Mouse (Mus musculus) lung, adult 18-20 months (tissue): ENCODE measurements around the gene Rnf157.
"Not testable (repeated sequence)": the region's sequence is repeated elsewhere in the genome, so short reads cannot be mapped to it uniquely, and the experiment has no call there.

Experiments
- DNase-seq, 2 experiments: peaks; one replicate each; pipeline ENCODE4 v3.0.0; 2022; ENCODE audit warnings: mixed read lengths in 2 of 2

Gene Rnf157

DNA sequence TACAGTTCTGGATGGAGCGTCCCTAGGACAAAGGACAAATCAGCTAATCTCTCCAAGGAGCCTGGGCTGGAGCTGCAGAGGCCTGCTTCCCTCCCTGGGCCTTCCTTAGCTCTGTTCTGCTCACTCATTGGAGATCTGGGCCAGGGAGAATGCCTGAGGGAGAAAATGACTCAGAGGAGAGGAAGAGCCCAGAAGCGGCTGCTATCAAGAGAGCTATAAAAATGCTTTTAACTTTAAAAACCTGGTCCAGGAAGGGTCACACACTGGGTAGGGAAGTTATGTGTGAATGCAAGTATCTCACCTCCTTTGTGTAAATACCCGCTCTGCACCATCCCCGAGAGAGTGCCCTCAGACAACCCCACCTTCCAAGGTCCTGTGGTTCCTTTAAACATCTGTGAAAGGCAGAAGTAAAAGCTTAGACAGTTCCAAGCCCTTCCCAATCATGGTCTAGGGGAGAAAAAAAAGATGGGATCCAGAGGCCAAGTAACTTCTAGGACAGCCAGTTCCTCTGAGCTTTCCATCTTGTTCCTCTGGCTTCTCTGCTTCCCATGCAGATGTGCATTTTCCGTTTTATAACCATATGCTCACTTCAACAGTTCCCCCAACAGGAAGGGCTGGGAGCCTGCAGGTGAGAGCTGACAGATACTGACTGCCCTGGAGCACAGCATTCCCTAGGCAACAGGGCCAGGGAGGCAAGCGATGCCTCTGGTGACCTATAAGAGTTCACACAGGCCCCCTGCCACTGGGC, 3.5 kb upstream of the Rnf157 start:
- DNase-seq = no peak

DNA sequence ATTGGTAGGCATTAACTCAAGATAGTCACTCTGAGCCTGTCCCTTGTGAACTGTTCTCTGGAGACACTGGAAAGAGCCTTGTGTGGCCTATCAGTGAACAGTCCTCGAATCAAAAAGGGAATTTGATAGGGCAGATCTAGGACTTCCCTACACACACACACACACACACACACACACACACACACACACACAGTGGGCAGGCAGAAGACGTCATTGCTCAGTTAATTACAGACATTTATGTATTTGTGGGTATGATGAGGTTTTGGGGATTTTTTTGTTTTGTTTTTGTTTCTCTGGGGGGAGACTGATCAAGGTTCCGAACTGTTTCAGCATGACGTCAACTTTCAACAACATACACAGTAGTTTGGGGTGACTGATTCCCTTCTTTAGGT, 795 bp upstream of the Rnf157 start:
- DNase-seq = no peak

DNA sequence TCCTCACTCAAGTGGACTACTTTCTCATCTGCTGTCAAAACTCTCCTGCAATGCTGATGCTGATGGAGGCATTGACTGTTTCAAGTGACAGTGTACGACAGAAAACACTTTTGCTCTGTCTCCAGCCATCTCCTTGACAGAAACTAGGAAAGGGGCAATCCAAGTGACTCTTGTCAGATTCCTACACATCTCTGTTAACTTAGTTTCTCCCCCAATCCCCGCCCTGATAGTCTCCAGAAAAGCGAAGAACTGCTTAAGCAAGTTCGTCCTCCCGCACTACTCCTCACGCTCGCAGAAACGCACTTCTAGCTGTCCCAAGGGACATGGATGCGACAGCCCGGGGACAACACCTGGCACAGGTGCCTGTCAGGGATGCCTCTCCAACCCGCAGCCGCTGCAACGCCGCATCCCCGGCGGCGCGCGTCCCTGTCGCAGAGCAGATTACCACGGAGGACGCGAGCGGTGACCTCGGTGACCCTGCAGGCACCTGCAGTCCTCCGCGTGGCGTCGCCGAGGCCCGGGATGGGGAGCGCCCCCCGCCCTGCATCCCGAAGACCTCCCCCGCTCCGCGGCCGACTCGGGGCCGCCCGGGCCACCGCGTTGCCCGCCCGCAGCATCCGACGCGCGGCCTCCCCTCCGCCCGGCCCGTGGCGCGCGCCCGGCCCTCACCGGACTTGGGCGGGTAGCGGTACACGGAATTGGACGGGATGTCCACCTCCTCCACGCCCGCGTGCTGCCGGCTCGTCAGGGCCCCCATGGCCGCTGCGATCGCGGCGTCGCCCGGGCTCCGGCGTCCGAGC, 604 bp downstream of the Rnf157 start:
- DNase-seq = no peak

DNA sequence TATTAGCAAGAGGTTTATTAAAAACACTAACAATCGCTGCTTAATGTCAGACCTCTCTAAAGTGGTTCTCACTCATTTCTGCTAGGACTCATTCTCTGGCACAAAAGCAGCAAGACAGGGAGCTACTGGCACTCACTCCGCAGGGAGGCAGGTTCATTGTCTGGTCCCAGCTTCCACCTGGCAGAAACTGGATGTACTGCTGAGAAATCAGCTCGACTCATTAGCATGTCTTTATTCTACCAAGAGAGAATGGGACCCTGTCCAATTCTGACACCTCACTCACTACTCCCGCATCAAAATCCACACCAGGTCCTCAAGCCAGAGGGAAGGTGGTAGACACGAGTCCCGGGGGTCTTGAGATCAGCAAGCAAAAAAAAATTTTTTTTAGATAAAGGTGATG, 1.2 kb downstream of the Rnf157 start:
- DNase-seq = no peak

DNA sequence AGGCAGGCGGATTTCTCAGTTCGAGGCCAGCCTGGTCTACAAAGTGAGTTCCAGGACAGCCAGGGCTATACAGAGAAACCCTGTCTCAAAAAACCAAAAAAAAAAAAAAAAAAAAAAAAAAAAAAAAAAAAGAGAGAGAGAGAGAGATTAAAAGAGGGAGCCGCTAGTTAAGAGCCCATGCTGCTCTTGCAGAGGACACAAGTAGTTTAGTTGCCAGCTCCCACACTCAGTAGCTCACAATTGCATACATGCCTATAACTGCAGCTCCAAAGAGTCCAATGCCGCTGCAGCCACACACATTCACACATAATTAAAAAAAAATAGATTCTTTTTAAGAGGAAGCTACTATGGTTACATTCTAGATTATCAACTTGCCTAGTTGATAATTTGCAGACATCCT, 2.4 kb downstream of the Rnf157 start:
- not testable (repeated sequence) for DNase-seq

DNA sequence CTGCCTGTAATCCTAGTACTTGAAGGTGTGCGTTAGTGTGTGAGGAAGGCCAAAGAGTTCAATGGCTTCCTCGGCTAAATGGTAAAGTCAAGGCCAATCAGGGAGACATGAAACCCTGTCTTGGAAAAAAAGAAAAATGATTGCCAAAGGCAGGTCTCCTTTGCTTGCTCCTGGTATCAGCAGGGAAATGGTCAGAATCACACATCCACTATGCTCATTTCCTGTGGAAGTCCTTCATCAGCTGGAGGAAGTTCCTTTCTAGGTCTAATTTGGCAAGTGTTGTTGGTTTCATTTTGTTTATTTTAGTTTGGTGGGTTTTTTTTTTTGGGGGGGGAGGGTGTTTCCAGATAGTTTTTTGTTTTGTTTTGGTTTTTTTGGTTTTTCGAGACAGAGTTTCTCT, 3.8 kb downstream of the Rnf157 start:
- DNase-seq = no peak

DNA sequence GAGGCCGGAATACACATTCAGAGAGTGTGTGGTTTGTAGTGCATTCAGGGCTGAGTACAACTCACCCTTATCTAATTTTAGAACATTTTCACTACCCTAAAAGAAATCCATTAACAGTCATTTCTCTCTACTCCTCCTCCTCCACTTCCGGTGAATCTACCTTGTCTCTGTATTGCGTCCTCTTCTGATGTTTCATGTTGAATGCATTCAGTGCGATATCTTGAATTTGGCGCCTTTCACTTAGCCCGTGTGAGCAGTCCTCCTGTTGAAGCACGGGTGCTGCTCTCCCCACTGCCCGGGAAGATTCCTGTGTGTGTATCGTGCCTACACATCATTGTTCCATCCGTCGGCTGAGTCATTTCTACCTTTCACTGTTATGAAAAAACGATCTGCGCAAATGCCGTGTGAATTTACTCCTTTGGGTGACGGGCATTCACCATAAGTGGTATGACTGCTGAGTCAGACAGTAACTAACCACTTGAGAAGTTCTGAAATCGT, 6.6 kb downstream of the Rnf157 start:
- DNase-seq = no peak

DNA sequence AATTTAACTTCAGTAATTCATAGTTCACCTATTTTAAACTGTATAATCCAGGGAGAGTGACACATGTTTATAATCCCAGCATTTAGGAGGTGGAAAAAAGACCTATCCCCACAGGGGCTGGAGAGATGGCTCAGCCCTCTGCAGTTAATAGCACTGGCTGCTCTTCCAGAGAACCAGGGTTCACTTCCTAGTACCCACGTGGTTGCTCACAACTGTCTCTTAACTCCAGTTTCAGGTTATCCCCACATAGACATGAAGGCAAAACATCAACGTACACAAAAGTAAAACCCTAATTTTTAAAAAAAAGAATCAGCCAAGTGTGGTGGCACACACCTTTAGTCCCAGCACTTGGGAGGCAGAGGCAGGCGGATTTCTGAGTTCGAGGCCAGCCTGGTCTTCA, 7.2 kb downstream of the Rnf157 start:
- no peak for DNase-seq

DNA sequence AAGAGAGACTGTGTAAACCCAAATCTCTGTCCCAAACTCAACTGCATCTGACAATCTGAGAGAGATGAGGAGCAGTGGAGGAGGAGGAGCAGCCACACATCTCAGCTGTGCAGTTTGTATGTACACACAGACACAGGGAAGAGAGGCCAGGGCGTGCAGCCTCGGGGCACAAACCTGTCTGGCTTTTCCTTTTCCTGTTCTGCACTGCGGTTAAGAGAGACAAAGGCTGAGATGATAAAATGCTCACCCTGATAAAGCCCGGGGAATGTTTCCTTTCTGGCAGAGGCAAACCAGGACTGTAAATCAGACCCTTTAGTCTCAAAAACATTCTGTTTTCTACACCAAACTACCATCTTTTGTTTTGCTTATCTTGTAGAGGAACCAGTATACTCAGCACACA, 12.3 kb downstream of the Rnf157 start:
- no peak for DNase-seq

DNA sequence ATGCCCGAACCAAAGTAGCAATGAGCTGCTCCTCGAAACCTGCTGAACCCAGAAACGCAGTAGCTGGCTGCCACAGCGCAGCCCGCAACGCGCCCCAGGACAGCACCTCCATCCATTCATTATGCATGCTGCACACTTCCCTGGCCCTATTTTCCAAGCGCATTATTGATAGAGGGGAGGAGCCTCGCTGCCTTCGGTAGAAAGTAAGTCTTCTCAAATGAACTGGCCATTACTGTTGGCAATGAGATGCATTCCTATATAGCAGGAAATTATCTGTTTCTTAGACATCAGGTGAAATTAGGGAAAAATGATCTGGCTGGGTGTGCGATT, 14.5 kb downstream of the Rnf157 start:
- no peak for DNase-seq

DNA sequence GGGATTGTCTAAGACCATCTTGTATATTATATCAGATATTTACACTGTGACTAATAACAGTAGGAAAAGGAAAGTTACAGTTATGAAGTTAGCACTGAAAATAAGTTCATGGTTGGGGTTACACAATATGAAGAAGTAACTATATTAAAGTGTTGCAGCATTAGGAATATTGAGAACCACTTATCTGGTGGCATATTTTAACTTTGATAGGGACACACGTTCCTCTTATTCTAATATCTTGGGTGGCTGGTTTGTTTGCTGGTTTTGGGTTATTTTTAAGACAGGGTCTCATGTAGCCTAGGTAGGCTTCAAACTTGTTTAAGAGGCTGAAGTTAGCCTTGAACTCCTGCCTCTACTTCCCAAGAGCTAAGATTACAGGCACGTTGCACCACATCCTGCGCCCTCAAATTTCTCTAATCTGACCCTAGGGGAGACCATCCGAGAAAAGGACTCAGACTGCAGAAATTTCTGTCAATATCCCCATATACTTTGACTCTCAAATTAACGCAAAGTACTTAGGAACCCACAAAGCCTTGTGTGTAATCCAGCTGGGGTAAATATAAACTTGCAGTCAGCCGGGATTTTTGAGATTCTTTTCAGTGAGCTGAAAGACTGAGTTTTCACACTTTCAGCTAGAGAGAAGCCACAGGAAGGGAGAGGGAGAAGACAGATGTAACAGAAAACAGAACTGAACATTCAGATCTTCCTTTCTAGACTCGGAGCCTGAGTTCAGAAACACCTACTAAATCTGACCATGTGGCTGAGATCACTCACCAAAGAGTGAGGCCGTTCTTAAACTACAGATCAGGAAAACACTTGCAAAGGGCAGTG, 15.1 kb downstream of the Rnf157 start:
- DNase-seq = no peak

DNA sequence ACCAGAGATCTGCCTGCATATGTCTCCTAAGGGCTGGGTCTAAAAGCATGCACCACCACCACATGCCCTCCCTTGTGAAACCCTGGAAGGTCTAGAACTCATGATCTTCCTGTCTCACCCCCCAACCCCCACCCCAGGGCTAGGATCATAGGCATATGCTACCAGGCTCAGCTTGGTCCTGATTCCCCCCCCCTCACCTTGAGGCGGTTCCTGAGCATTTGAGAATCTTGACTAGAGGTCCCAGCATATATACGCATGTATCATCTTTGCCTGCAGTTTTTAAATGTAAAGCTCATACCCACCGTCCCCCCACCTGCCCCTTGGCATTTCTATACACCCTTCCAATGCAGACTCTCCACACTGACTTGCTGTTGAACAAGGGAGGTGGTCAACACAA, 15.9 kb downstream of the Rnf157 start:
- no peak for DNase-seq

DNA sequence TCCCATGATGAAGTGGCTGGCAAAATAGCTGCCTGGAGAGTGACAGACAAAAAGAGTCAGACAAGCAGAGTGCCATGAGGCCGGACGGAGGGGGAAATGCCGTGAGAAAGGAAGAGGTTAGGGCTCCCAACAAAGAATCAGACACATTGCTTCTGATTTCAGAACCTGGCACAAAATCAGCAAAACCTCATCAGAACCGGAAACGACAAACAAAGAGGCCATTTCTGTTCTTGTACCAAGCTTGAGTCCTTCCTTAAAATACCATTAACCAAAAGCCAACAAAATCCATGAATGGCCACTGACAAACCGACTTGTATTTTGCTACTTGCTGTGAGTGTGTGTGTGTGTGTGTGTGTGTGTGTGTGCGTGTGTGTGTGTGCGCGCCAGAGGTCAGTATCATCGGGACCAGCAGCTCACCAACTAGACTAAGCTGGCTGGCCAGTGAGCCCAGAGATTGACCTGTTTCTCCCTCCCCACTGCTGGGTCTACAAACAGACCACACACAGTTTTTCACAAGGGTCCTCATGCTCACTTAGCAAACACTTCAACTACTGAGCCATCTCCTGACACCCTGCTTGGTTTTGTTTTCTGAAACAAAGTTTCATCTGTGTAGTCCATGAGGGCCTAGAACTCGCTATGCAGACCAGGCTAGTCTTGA, 16.4 kb downstream of the Rnf157 start:
- no peak for DNase-seq

DNA sequence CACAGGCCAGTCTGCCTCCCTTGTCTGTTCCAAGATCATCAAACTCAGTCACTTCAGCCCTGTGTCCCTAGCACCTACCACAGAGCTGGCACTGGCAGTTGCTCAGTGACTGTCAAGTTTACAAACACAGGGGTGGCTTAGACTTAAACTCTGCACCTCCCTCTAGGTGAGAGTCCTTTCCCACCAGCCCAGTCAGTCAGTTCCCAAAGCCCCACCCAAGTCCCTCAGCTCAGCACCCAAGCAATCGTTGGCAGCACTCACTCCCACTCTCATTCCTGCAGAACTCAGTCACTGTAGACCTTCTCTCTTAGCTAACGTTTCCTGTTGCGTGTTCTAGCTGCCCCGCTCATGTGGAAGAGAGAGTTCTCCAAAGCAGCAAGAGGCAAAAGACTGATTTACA, 18.1 kb downstream of the Rnf157 start:
- peak in 1 of 2 experiments; percentile 34 for DNase-seq

DNA sequence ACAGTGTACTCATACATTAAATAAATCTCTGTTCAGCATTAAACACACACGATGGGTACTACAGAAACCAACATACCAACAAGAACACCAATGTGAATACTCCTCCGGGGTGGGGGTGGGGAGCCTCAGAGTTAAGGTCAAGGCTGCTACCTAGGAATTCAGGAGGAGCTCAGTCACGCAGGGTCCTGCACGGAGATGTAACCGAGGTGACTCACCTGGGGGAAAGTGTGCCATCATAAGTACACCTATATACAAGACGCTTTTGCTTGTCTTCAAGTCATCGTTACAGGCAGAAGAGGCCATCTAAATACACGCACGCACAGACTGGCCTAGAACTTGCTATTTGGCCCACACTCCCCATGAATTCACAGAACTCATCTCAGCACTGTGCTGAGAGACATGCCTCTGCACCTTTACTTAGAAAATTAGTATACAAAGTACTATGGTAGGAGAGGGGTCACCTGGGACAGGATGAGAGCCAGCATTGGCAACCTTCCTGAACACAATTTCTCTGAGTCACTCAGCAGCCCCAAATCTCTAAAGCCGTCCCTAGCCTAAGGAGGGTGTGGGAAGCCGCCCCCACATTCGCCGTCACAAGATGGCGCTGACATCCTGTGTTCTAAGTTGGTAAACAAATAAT, 23.9 kb downstream of the Rnf157 start:
- DNase-seq = peak; percentile 54

DNA sequence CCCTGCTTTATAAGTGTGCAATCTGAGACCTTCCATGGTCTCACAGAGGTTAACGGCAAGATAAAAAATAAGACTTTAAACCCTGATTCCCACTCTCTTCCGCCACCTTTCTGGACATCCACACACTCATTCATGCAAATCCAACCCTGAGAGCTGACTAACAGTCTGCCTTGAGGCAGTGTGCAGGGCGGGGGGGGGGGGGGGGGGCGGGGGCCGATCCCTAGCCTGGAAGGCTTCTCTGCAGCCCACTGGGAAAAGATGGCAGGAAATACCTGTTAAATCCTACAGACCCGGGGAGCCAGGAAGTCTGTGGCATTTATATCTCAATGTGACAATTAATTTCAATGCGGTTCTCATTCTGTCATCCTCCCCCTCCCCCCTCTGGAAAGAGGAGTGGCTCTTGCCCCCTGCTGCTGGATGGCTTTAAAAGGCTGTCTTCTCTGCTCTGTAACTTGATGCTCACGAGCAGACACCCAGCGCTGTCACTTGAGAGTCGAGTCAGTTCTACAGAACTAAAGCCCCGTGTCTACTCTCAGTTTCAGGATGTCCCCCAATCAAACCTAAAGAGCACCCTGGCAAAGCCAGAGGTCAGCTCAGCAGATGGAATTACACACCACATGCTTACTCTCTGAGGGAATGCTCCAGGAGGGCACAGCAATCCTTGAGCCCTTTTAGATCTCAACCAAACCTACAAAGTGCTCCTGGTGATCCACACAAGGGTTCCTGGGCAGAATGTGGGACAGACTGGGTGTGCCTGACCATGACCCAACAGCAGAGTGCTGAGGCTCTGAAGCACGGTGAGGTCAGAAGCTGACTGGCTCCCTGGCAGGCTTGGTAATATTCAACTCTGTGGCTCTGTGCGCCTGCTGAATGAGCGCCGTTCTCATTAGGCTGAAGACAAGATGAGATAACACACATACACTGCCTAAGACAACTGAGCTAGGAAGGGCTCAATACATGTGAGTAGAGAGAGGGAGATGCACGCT, 25.5 kb downstream of the Rnf157 start:
- DNase-seq = no peak

DNA sequence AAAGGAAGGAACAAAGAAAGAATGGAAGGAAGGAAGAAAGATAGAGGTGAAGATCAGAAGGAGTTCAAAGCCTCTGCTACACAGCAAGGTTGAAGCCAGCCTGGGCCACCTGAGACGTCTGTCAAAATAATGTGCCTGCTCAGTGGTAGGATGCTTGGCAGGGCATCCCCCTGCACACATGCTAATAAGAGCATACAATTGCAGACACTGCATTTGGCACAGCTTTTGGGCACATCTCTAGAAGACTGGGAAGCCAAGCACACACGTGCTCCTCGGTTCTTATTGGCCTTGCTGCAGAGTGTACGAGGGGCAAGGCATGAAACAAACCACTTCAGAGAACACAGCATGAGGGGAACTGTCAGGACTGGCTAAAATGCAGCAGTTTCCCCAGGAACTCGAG, 26.8 kb downstream of the Rnf157 start:
- no peak for DNase-seq

DNA sequence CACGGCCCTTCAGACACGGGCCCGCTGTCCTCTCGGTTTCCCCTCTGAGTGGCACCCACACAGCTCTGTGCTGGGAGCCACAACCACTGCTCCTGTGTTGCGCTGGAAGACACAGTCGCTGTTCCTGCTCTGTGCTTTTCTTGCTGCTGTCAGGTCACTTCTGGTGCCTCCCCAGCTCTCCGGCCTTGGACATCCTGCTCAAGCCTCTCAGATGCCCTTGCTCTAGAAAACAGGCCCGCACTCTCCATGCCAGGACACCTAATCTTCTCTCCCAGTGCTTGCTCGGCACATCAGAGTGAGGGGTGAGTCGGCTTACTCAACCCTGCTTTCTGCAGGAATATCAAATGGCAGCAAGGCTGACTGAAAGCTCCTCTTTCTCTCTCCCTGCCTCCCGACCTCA, 28.7 kb downstream of the Rnf157 start:
- DNase-seq = no peak

DNA sequence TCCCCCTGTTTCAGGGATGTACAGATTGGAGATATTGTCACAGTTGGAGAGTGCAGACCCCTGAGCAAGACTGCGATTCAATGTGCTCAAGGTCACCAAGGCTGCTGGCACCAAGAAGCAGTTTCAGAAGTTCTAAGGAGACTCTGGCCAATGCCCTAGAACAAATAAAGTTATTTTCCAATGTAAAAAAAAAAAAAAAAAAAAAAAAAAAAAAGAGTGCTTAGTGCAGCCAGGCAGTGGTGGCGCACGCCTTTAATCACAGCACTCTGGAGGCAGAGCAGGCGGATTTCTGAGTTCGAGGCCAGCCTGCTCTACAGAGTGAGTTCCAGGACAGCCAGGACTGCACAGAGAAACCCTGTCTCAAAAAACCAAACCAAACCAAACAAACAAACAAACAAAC, 29.8 kb downstream of the Rnf157 start:
- DNase-seq = not testable (repeated sequence)

DNA sequence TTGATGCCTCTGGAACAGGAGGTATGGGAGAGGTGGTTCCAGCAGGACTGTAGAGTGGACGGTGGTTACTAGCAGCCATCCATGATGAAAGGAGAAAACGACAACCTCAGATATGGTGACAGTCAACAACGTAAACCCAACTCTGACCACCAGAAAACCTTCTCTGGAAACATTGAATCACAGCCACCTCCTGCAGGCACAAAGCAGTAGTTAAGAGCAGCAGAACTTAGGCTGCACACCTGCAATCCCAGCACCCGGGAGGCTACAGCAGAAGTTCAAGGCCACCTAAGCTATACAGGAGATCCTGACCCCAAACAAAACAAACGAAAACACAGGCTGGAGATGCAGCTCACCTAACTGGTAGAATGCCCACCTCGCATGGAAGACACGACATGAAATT, 32.1 kb downstream of the Rnf157 start:
- no peak for DNase-seq

DNA sequence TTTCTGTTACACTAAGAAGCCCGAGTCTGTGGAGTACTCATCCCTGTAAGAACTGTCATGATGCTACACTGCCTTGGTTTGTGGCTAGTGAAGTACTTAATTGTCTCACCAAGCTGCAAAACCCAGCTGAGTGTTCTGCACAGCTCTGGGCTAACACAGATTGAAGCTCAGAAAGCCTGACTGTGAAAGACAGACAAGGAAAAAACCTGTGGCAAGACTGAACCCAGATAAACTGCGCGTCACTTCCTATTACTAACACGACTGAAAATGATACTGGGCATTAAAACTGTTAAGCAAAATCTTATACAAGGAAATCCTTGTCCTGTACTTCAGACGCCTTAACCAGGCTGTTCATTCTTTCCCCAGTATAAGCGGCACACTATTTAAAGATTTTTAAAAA, 33.3 kb downstream of the Rnf157 start:
- DNase-seq = no peak
